Mouse (Mus musculus) myocyte (in vitro differentiated cells): ENCODE measurements around the gene Obscn. TPM values are rescaled to one million over a fixed set of nuclear protein-coding genes. Genes with fewer than 3 reads are reported as not detected.
"Not testable (repeated sequence)": the region's sequence is repeated elsewhere in the genome, so short reads cannot be mapped to it uniquely, and the experiment has no call there.

Source experiments
- H3K27me3 ChIP-seq: one replicate; pipeline ENCODE4 v1.6.1; 2011; ENCODE audit not compliant: control insufficient read depth, insufficient read depth, insufficient read length
- H3K36me3 ChIP-seq: one replicate; pipeline ENCODE4 v1.6.1; 2011; ENCODE audit not compliant: control insufficient read depth, insufficient read depth
- H3K4me2 ChIP-seq: one replicate; pipeline ENCODE4 v1.6.1; 2011; ENCODE audit warnings: low read depth, control low read depth
- H3K4me3 ChIP-seq: one replicate; pipeline ENCODE4 v1.5.1; 2011; ENCODE audit warnings: mild to moderate bottlenecking, control low read depth, moderate library complexity
- H3K79me2 ChIP-seq: one replicate; pipeline ENCODE4 v1.6.1; 2011; ENCODE audit not compliant: control insufficient read depth, insufficient read depth
- H3ac ChIP-seq: one replicate; pipeline ENCODE4 v1.6.1; 2011; ENCODE audit not compliant: control insufficient read depth, insufficient read length
- CEBPB ChIP-seq: IDR thresholded peaks from 2 replicates; pipeline ENCODE4 v1.6.1; 2011; ENCODE audit warnings: mild to moderate bottlenecking, moderate library complexity; ENCODE audit not compliant: poor library complexity, insufficient read depth, severe bottlenecking
- E2F4 ChIP-seq: IDR thresholded peaks from one replicate; pipeline ENCODE4 v1.6.1; 2011; ENCODE audit warnings: mild to moderate bottlenecking, control low read depth, moderate library complexity; ENCODE audit not compliant: insufficient read depth
- MAX ChIP-seq: IDR thresholded peaks from one replicate; pipeline ENCODE4 v1.6.1; 2011; ENCODE audit warnings: low read depth, mild to moderate bottlenecking, control low read depth
- MYOD1 ChIP-seq, 3 experiments: IDR thresholded peaks; one replicate each; pipeline ENCODE4 v1.6.1; 2011; ENCODE audit warnings: control low read depth in 2 of 3, low read depth in 2 of 3, mild to moderate bottlenecking in 2 of 3, moderate library complexity in 1 of 3; ENCODE audit not compliant: insufficient read length in 2 of 3, control insufficient read depth in 1 of 3
- MYOG ChIP-seq, 3 experiments: IDR thresholded peaks; one replicate each; pipeline ENCODE4 v1.6.1; 2011; ENCODE audit warnings: control low read depth in 2 of 3, low read depth in 2 of 3, mild to moderate bottlenecking in 2 of 3; ENCODE audit not compliant: insufficient read length in 2 of 3, control insufficient read depth in 1 of 3, insufficient read depth in 1 of 3
- POLR2A ChIP-seq: IDR thresholded peaks from one replicate; pipeline ENCODE4 v1.6.1; 2011; ENCODE audit warnings: low read depth, mild to moderate bottlenecking, control low read depth, moderate library complexity; ENCODE audit not compliant: insufficient read length
- POLR2AphosphoS2 ChIP-seq: IDR thresholded peaks from one replicate; pipeline ENCODE4 v1.6.1; 2011; ENCODE audit warnings: low read depth, control low read depth; ENCODE audit not compliant: insufficient read length
- REST ChIP-seq: IDR thresholded peaks from one replicate; pipeline ENCODE4 v1.6.1; 2011; ENCODE audit warnings: mild to moderate bottlenecking, control low read depth, moderate library complexity; ENCODE audit not compliant: insufficient read depth, insufficient read length
- SRF ChIP-seq: IDR thresholded peaks from one replicate; pipeline ENCODE4 v1.6.1; 2011; ENCODE audit warnings: low read depth; ENCODE audit not compliant: control insufficient read depth, insufficient read length
- TCF12 ChIP-seq: IDR thresholded peaks from one replicate; pipeline ENCODE4 v1.6.1; 2011; ENCODE audit warnings: mild to moderate bottlenecking, control low read depth; ENCODE audit not compliant: poor library complexity, insufficient read depth, severe bottlenecking
- TCF3 ChIP-seq: IDR thresholded peaks from one replicate; pipeline ENCODE4 v1.6.1; 2011; ENCODE audit warnings: low read depth, control low read depth; ENCODE audit not compliant: insufficient read length
- USF1 ChIP-seq: IDR thresholded peaks from one replicate; pipeline ENCODE4 v1.6.1; 2011; ENCODE audit warnings: low read depth, mild to moderate bottlenecking, control low read depth, moderate library complexity
- polyA plus RNA-seq: library from polyadenylated mRNA; unstranded; fragments of >200 nt; fragmentation: generic; extraction: Trizol; gene quantifications from one replicate; pipeline ENCODE4 v1.2.1, GENCODE M21; 2012; ENCODE audit warnings: missing spikeins

Gene Obscn
- polyA plus RNA-seq, 1 experiment = 25.0 TPM

DNA sequence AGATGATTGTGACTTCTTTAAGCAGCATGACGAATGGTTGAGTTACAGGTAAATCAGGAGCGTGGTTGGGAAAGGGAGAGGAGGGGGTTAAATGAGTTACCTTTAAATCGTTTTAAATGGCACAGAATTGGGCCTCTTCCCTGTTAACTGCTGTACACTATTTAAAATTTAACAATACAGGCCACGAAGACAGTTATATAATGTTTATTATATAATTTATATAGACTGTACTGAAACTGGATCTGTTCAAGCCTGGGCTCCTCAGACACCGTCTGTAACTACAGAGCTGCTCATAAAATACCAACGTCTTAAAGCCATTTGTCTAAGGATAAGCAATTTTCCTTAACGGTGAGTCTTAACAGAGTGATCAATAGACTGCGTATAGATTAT, 180.3 kb downstream of the Obscn start:
- Histone ChIP-seq H3K27me3 (peaks cover 6% of the 10 kb centered on the region), H3K79me2 (peaks cover 19% of the 10 kb centered on the region), H3K36me3 (peaks cover 9% of the 10 kb centered on the region), H3K4me3 (peak overlapping the region; percentile 89), H3K4me2 (peak overlapping the region; percentile 86), H3ac (no peak overlapping the region)
- TF ChIP-seq TCF12 = no peak
- TF ChIP-seq SRF = no peak
- no peak for TF ChIP-seq TCF3
- TF ChIP-seq CEBPB = no peak
- TF ChIP-seq POLR2AphosphoS2 = no peak
- TF ChIP-seq USF1 = no peak

DNA sequence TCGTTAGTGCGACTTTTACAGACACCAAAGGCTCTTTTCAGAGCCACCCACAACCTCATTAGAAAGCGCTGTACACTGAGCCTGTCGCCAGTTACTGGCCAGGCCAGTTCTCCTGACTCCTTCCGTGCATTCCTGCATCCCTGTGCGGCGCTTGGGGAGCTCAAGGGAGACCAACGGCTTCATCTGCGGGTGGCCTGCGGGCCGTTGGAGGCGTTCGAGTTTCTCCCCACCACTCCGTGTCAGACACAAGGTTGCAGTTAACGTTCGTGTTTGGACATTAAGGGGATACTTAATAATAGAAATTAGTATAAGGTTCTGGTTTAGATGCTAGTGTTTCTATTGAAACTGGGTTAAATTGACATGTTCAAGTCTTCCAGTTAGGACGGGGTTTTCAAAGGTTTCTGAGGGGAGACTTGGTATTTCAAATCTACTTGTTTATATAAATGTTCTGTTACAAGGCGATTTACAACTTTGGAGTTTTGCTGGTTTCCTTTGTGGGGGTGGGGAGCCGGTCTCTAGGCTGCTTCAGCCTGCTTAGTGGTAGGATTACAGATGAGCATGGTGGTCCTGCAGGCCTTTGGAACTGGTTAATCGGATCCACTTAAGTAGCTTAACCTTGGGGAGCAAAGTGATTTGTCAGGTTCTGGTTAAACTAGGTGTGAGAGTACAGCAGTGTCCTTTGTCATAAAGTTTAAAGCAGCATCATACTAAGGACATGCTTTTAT, 180.9 kb downstream of the Obscn start:
- H3K4me2 ChIP-seq = peak overlapping the region; percentile 86
- H3K79me2 ChIP-seq = peaks cover 19% of the 10 kb centered on the region
- peak overlapping the region; percentile 19 for H3ac ChIP-seq
- H3K4me3 ChIP-seq = peak overlapping the region; percentile 89
- peaks cover 9% of the 10 kb centered on the region for H3K36me3 ChIP-seq
- no peak for TF ChIP-seq REST
- TF ChIP-seq SRF = no peak
- TF ChIP-seq USF1 = no peak
- peak; percentile 88 for TF ChIP-seq POLR2AphosphoS2
- TF ChIP-seq TCF12 = no peak
- no peak for TF ChIP-seq MYOD1 (IDR thresholded peaks at IDR 0.05; ENCODE audit: control insufficient read depth in 1 of 3, insufficient read length in 2 of 3, low read depth in 2 of 3)
- no peak for TF ChIP-seq MAX
- no peak for TF ChIP-seq CEBPB
- TF ChIP-seq E2F4 = no peak
- peaks cover 6% of the 10 kb centered on the region for H3K27me3 ChIP-seq

DNA sequence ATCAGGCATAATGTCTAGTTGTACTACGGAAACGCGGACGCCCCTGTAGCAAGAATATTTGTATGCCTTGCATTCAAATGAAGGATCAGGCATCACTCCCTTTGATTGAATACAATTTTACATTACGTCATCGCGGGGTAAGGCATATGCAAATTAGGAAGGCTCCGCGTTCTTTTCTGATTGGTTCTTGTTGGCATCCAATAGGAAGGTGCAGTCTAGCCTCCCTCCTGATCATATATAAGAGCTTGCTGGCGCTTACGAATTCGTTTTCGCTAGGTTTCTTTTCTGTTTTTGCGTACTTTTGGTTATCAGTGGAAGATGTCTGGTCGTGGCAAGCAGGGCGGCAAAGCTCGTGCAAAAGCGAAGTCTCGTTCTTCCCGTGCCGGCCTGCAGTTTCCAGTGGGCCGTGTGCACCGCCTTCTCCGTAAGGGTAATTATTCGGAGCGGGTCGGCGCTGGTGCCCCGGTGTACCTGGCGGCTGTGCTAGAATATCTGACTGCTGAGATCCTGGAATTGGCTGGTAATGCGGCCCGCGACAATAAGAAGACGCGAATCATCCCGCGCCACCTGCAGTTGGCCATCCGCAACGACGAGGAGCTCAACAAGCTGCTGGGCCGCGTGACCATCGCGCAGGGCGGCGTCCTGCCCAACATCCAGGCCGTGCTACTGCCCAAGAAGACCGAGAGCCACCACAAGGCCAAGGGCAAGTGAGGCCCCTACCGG, 181.6 kb downstream of the Obscn start, which contains the start of the genes Hist3h2a and Trim17:
Hist3h2a (plus strand) TSS at position 266 of the 723 bp plus-strand sequence.
Trim17 (plus strand) TSS at position 266 of the 723 bp plus-strand sequence.
- TF ChIP-seq CEBPB (no peak), E2F4 (no peak), MYOG (IDR thresholded peaks at IDR 0.05; ENCODE audit: control insufficient read depth in 1 of 3, insufficient read depth in 1 of 3, insufficient read length in 2 of 3, low read depth in 2 of 3) (peak in 1 of 3 experiments; percentile 32), POLR2A (peak; percentile 73), USF1 (peak; percentile 39)
- Histone ChIP-seq H3K4me2 (peak within 1 kb of the TSS; percentile 86), H3K27me3 (peaks cover 6% of the 10 kb centered on the region), H3ac (peak within 1 kb of the TSS; percentile 19), H3K79me2 (peaks cover 19% of the 10 kb centered on the region), H3K36me3 (peaks cover 9% of the 10 kb centered on the region), H3K4me3 (peak within 1 kb of the TSS; percentile 89)

DNA sequence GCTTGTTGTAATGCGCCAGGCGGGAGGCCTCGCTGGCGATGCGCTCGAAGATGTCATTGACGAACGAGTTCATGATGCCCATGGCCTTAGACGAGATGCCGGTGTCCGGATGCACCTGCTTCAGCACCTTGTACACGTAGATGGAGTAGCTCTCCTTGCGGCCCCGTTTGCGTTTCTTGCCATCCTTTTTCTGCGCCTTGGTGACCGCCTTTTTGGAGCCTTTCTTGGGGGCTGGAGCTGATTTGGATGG, 182.1 kb downstream of the Obscn start:
- Histone ChIP-seq H3K4me2 (peak overlapping the region; percentile 86), H3ac (peak overlapping the region; percentile 19), H3K4me3 (peak overlapping the region; percentile 89), H3K79me2 (peaks cover 19% of the 10 kb centered on the region)
- peak; percentile 33 for TF ChIP-seq POLR2A
- not testable (repeated sequence) for H3K27me3 ChIP-seq, H3K36me3 ChIP-seq

DNA sequence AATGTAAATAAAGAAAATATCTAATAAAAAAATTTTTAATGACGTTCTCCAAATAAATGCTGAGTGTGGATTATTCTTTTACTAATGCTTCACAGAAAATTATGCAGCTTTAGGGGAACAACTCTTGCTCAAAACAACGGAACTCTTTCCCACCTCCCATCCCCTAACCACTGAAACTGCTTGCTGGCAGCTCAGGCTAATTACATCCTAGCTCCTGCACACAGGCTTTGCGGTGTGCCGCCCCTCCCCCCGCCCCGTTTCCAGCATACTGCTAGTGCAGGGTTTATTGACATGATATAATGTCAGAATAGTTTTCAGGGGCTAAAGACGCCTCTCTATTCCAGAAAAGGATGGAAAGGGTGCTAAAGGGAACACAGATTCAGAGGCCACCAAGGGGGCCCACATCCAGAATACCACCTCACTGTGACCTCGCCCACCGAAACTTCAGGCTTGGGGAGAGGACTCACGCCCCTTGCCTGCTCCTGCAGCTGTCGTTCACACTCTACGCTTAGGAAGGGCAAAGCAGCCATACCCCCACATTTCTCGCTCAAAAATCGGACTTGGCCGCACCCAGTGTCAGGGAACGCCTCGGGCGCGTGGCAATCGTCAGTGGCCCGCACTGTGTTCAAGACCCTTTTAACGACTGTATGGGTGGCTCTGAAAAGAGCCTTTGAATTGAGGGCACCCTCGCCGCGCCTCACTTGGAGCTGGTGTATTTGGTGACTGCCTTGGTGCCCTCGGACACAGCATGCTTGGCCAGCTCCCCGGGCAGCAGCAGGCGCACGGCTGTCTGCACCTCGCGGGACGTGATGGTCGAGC, 182.6 kb downstream of the Obscn start:
- peak overlapping the region; percentile 19 for H3ac ChIP-seq
- H3K79me2 ChIP-seq = peaks cover 19% of the 10 kb centered on the region
- peak overlapping the region; percentile 89 for H3K4me3 ChIP-seq
- H3K36me3 ChIP-seq = peaks cover 9% of the 10 kb centered on the region
- H3K27me3 ChIP-seq = peaks cover 6% of the 10 kb centered on the region
- H3K4me2 ChIP-seq = peak overlapping the region; percentile 54
- TF ChIP-seq USF1 (no peak), TCF12 (no peak), POLR2A (peak; percentile 3)
